13 mouse cellular contexts compared by ENCODE assay signal in the genomic region with DNA sequence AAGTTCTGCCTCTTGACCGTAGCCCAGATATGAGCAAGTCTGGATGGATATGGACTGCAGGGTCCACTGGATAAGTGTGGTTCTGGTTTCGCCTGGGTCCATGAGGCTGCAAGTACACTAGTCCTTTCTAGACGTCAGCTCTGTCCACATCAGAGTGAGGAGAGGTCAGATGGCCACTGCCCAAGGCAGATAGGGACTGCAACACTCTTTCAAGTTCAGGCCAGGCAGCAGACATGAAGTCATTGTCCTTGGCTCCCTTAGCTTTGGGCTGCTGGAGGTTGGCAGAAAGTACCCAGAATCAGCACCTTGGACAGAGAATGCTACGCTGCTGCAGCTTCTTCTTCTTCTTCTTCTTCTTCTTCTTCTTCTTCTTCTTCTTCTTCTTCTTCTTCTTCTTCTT. TPM values are rescaled to one million over a fixed set of nuclear protein-coding genes. Genes with fewer than 3 reads are reported as not detected.
A peak's percentile ranks its signal among the peaks of the same experiment; 100 is the strongest.
DNase-seq lines count a peak whose midpoint lies in the region; ATAC-seq lines count a peak whose summit lies in the region.
"Had no signal": no experiment of that assay in that cellular context is flagged by ENCODE, and none has a peak within 500 bp of the region (broad histone marks: within the 10 kb centered on the region; RNA-seq: fewer than 3 reads in every experiment).

No protein-coding gene starts in this region.

- no peak overlapping the region for H3K4me2 ChIP-seq in heart, embryonic 12.5 days
- no peak overlapping the region for H3K4me2 ChIP-seq in forebrain, embryonic 12.5 days
- H3K4me2 ChIP-seq in forebrain, embryonic 15.5 days (replicated peaks), result no peak overlapping the region
- H3K4me2 ChIP-seq: hindbrain, embryonic 15.5 days; midbrain, embryonic 12.5 days had no signal

- H3K9ac ChIP-seq in heart, embryonic 12.5 days, result no peak overlapping the region
- no peak overlapping the region for H3K9ac ChIP-seq in forebrain, embryonic 12.5 days
- no peak overlapping the region for H3K9ac ChIP-seq in forebrain, embryonic 15.5 days (replicated peaks)
- H3K9ac ChIP-seq: hindbrain, embryonic 15.5 days; midbrain, embryonic 12.5 days had no signal

- 52% methylated on average over 4 of the region's 4 CpGs for WGBS in heart, embryonic 12.5 days
- WGBS in forebrain, embryonic 12.5 days, result 76% methylated on average over 4 of the region's 4 CpGs
- WGBS in forebrain, embryonic 15.5 days, result 71% methylated on average over 4 of the region's 4 CpGs

- H3K36me3 ChIP-seq in heart, embryonic 12.5 days, result no peaks in the 10 kb centered on the region
- H3K36me3 ChIP-seq in forebrain, embryonic 12.5 days (replicated peaks), result no peaks in the 10 kb centered on the region
- H3K36me3 ChIP-seq in forebrain, embryonic 15.5 days, result no peaks in the 10 kb centered on the region
- H3K36me3 ChIP-seq: hindbrain, embryonic 15.5 days; midbrain, embryonic 12.5 days had no signal

- peak; percentile 11 to 33 for DNase-seq in heart, adult 18-20 months
- DNase-seq in retina, embryonic 14.5 days (ENCODE audit: low spot score), result peak; percentile 56
- DNase-seq in retina, postnatal 1 day, result no peak
- DNase-seq in cerebellum, adult 9-11 months, result peak; percentile 63

- H3K27me3 ChIP-seq in heart, embryonic 12.5 days (replicated peaks), result peaks cover 10% of the 10 kb centered on the region
- no peaks in the 10 kb centered on the region for H3K27me3 ChIP-seq in forebrain, embryonic 12.5 days
- H3K27me3 ChIP-seq in forebrain, embryonic 15.5 days, result no peaks in the 10 kb centered on the region
- H3K27me3 ChIP-seq: hindbrain, embryonic 15.5 days had no signal

- ATAC-seq in heart, embryonic 12.5 days (ENCODE audit: insufficient number of reproducible peaks, low FRiP score), result no peak
- ATAC-seq in forebrain, embryonic 12.5 days (ENCODE audit: low FRiP score), result no peak
- no peak for ATAC-seq in forebrain, embryonic 15.5 days (replicated peaks)
- ATAC-seq in monocyte, adult 5-6 weeks (replicated peaks; ENCODE audit: insufficient number of reproducible peaks, low FRiP score, low TSS enrichment, poor library complexity, severe bottlenecking), result no peak

- no peak overlapping the region for H3K4me3 ChIP-seq in heart, embryonic 12.5 days
- no peak overlapping the region for H3K4me3 ChIP-seq in forebrain, embryonic 12.5 days (replicated peaks)
- H3K4me3 ChIP-seq in forebrain, embryonic 15.5 days, result no peak overlapping the region
- H3K4me3 ChIP-seq: hindbrain, embryonic 15.5 days; midbrain, embryonic 12.5 days had no signal

- no peaks in the 10 kb centered on the region for H3K9me3 ChIP-seq in heart, embryonic 12.5 days (replicated peaks)
- no peaks in the 10 kb centered on the region for H3K9me3 ChIP-seq in forebrain, embryonic 12.5 days
- no peaks in the 10 kb centered on the region for H3K9me3 ChIP-seq in forebrain, embryonic 15.5 days
- H3K9me3 ChIP-seq: hindbrain, embryonic 15.5 days; midbrain, embryonic 12.5 days had no signal

- no peaks in the 10 kb centered on the region for H3K4me1 ChIP-seq in heart, embryonic 12.5 days (replicated peaks)
- H3K4me1 ChIP-seq in forebrain, embryonic 12.5 days, result peaks cover 19% of the 10 kb centered on the region
- H3K4me1 ChIP-seq in forebrain, embryonic 15.5 days, result peaks cover 27% of the 10 kb centered on the region

- no peak overlapping the region for H3K27ac ChIP-seq in heart, embryonic 12.5 days (ENCODE audit: poor library complexity, severe bottlenecking)
- H3K27ac ChIP-seq in forebrain, embryonic 12.5 days, result no peak overlapping the region
- H3K27ac ChIP-seq in forebrain, embryonic 15.5 days (replicated peaks), result no peak overlapping the region
- H3K27ac ChIP-seq: midbrain, embryonic 12.5 days had no signal

RNA-seq across cellular contexts. Expression of a gene that starts 19.0 kb away (rescaled TPM):
- total RNA-seq in heart, adult 18-20 months (2021), result under 1 TPM; 0.08 to 0.12 TPM
- polyA plus RNA-seq in heart, embryonic 12.5 days (2016; fragmentation: Nextera tagmentation; extraction: Ambion mirVana), result not detected in 2 replicates
- polyA plus RNA-seq in forebrain, embryonic 12.5 days (2016; fragmentation: Nextera tagmentation; extraction: Ambion mirVana), result 1.5 and 1.6 TPM in 2 replicates
- 5.7 and 7.0 TPM in 2 replicates for polyA plus RNA-seq in forebrain, embryonic 15.5 days (2015; fragmentation: Nextera tagmentation; extraction: Ambion mirVana)
- total RNA-seq in monocyte, adult 5-6 weeks (2017), result not detected in 3 replicates
- total RNA-seq: liver, adult 2 months had no signal
- polyA plus RNA-seq: liver, adult 2 months had no signal

RNA-seq across cellular contexts. Expression of a gene that starts 49.9 kb away (rescaled TPM):
- total RNA-seq in heart, adult 18-20 months (2021), result not detected
- not detected in 2 replicates for polyA plus RNA-seq in heart, embryonic 12.5 days (2016; fragmentation: Nextera tagmentation; extraction: Ambion mirVana)
- polyA plus RNA-seq in forebrain, embryonic 12.5 days (2016; fragmentation: Nextera tagmentation; extraction: Ambion mirVana), result 1.1 and 1.6 TPM in 2 replicates
- 6.6 and 7.1 TPM in 2 replicates for polyA plus RNA-seq in forebrain, embryonic 15.5 days (2015; fragmentation: Nextera tagmentation; extraction: Ambion mirVana)
- 0.38 TPM in 1 of 3 replicates, not detected in the others for total RNA-seq in monocyte, adult 5-6 weeks (2017)
- total RNA-seq: liver, adult 2 months had no signal
- polyA plus RNA-seq: gonadal fat pad, adult 2 months; large intestine, adult 2 months; liver, adult 2 months had no signal
